Mouse (Mus musculus): ENCODE results near the gene Zfp59.
"Not testable (repeated sequence)": the region's sequence is repeated elsewhere in the genome, so short reads cannot be mapped to it uniquely, and the experiment has no call there.

Zfp59 gene

GRCm38 (mm10) chr7:27838323-27839249, at the start of gene Zfp59:
TSS of gene Zfp59 (plus strand) at chr7:27838607.
- DNase-seq (ENCODE audit: low spot score) = peak; percentile 59

DNA sequence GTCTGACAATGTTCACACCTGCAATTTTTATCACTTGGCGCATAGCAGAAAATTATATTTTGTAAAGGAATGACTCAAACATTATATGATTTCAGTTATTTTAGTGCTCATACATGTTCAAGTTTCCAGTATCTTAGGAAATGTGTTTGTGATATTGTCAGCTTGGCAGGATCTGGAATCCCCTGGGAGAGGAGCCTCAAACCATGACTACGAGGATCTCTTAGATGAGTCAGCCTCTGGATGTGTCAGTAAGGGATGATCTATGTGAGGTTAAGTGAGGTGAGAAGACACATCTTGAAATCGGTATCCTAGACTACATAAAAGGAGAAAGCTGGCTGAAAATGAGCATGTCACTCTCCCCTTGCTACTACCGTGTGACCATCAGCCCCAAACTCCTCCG, 49.1 kb upstream of the Zfp59 start:
- no peak for DNase-seq (ENCODE audit: low spot score)

- DNase-seq (ENCODE audit: low spot score) = not testable (repeated sequence)
Observed at GRCm38 (mm10) chr7:27793865-27794264, 44.5 kb upstream of the Zfp59 start.

DNA sequence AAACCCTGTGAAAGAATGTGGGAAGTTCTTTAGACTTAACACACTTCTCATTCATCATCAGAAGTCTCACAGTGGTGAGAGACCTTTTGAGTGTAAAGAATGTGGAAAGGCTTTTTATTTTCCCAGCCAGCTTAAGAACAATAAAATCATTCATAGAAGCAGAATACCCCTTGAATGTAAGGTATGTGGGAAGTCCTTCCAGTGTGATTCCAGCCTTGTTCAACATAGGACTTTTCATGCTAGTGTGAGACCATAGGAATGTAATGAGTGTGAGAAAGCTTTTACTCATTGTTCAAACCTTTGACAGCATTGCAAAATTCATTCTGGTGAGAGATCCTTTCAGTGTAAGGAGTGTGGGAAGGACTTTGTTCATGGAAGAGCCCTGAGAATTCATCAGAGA, 43.8 kb upstream of the Zfp59 start:
- DNase-seq (ENCODE audit: low spot score) = no peak

GRCm38 (mm10) chr7:27797906-27798811, 40.2 kb upstream of the Zfp59 start:
- no peak for DNase-seq (ENCODE audit: low spot score)

DNA sequence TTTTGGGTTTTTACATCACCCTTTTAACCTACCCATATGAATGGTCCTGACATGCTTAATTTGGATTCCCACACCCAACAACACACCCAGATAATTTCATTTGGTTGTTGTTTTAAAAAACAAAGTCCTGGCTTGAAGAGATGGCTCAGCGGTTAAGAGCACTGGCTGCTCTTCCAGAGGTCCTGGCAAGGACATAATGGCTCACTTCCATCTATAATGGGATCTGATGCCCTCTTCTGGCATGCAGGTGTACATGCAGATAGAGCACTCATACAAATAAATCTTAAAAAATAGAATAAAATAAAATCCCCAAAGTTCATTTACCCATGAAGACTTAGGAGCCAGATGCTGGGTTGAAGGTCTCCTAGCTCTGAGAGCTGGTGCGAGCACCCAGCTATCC, 37.3 kb upstream of the Zfp59 start:
- no peak for DNase-seq (ENCODE audit: low spot score)

- no peak for DNase-seq (ENCODE audit: low spot score)
Observed at GRCm38 (mm10) chr7:27802986-27803385, 35.4 kb upstream of the Zfp59 start.

- peak; percentile 49 for DNase-seq (ENCODE audit: low spot score)
Observed at GRCm38 (mm10) chr7:27804297-27805030, 33.9 kb upstream of the Zfp59 start.

- not testable (repeated sequence) for DNase-seq (ENCODE audit: low spot score)
Observed at GRCm38 (mm10) chr7:27806896-27807295, 31.5 kb upstream of the Zfp59 start, which contains the start of gene Zfp626. TSS of gene Zfp626 (plus strand) at chr7:27807196.

DNA sequence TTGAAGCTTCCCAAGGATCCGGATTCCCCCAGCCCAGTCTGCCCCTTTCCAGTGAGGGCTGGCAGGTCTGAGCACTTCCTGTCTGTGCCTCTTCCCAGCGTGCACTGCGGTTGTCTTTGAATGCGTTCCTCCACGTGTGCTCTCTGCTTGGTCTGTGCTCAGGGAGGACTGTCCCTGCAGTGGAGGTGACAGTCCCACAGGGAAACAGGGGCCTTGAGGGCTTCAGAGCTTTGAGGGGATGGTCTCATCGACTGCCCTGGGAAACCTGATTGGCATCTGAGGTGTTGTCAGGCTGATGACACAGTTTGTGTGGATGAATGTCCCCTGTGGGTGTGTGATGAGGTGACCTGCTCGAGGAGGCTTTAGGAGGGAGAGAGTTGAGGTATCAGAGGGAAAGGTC, 31.1 kb upstream of the Zfp59 start:
- not testable (repeated sequence) for DNase-seq (ENCODE audit: low spot score)

DNA sequence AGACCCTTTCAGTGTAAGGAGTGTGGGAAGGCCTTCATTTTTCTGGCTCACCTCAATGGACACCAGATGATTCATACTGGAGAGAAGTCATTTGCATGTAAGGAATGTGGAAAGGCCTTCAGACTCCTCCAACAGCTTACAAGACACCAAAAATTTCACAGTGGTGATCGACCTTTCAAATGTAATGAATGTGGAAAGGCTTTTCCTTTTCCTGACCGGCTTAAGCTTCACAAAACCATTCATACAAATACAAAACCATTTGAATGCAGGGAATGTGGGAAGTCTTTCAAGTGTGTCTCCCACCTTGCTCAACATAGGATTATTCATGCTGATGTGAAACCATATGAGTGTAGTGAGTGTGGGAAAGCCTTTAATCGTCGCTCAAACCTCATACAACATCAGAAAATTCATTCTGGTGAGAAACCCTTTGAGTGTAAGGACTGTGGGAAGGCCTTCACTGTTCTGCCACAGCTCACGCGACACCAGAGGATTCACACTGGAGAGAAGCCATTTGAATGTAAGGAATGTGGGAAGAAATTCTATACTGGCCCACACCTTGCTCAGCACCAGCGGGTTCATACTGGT, 19.8 kb upstream of the Zfp59 start:
- DNase-seq (ENCODE audit: low spot score) = no peak

DNA sequence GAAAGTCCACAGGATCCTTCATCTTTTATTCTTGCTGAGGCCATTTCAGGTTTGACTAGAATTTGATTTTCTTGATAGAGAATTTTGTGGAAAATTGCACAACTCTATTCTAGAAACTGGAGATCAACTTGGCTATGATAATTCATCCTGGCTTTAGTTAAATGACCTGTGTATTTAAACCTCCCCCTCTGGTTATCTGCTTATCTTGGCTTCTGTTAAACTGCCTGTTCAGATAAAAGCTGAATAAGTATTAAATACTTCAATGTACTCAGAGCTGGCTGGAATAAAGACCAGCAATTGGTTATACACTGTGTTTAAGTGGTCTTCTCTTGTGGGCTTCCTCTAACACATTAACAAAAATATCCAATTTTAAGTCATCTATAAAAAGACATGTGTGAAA, 15.8 kb upstream of the Zfp59 start:
- DNase-seq (ENCODE audit: low spot score) = no peak

GRCm38 (mm10) chr7:27834131-27834530, 4.3 kb upstream of the Zfp59 start:
- no peak for DNase-seq (ENCODE audit: low spot score)

DNA sequence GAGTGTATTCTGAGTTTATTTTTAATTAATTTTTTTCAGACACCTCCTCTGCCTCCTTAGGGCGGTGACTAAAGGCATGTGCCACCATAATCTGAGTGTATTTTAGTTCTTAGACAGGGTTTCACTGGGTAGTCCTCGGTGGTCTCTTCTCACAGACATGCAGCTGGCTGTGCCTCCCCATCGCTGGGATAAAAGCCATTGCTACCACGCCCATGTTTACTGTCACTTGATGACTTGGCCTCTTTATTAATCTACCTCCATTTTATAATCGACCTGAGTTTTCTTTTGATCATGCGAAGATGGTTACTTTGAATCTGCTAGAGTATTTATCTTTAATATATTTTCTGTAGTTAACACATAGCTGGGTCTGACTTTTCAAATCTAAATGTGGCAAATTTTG, 511 bp upstream of the Zfp59 start:
- DNase-seq (ENCODE audit: low spot score) = no peak

DNA sequence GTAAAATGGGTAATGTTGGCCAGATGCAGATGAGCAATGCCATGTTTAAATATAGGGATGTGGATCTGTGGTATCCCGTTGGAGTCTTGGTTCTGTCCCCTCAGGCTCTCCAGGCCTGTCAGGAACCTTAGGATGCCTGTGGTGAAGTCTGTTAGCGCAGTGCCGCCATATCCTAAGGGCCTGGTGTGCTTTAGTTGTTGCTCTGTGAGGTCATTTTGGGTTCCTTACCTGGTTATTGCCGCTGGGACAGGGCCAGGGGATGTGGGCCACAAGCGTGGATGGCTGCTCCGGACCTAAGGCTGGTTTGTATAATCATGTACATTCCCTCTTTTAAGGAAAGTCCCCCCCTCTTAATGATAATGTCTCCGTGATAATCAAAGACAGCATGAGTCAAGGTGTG, 1.2 kb downstream of the Zfp59 start:
- DNase-seq (ENCODE audit: low spot score) = no peak

DNA sequence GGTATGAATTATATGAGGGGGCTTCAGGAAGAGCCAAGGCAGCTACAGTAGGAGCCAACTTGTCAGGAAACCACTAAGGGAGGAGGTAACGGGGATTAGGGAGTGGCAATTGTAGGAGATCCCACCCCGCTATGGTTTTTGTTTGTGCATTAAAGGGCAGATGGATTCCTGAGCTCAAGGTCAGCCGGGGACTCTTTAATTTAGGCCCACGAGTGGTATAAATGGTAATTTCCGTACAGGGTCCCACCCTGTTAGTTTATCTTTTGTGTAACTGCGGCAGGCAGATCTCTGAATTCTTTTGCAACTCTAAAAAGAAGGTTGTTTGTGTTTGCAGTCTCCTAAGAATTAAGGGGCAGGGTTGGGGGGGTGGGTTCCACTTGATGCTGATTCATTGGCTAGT, 1.7 kb downstream of the Zfp59 start:
- DNase-seq (ENCODE audit: low spot score) = no peak

GRCm38 (mm10) chr7:27857227-27857626, 18.8 kb downstream of the Zfp59 start, which contains the start of gene Zfp607a:
TSS of gene Zfp607a (plus strand) at chr7:27857527.
- DNase-seq (ENCODE audit: low spot score) = no peak

- DNase-seq (ENCODE audit: low spot score) = peak; percentile 6
Observed at GRCm38 (mm10) chr7:27859301-27860251, 21.2 kb downstream of the Zfp59 start.

- DNase-seq (ENCODE audit: low spot score) = peak; percentile 57
Observed at GRCm38 (mm10) chr7:27860396-27861235, 22.2 kb downstream of the Zfp59 start.

Data from spleen, adult 12 weeks (tissue).